In genomic region chr12:85987444-85987889, GRCm38 (mm10) we compare ENCODE assay signal across 25 mouse cellular contexts.
A peak's percentile ranks its signal among the peaks of the same experiment; 100 is the strongest.
DNase-seq lines count a peak whose midpoint lies in the region; ATAC-seq and TF ChIP-seq lines count a peak whose summit lies in the region.
"Had no signal": no experiment of that assay in that cellular context is flagged by ENCODE, and none has a peak within 500 bp of the region (broad histone marks: within the 10 kb centered on the region; RNA-seq: fewer than 3 reads in every experiment).

No protein-coding gene starts in this region.

- 50% methylated on average over 5 of the region's 5 CpGs for WGBS in forebrain, embryonic 13.5 days
- 88% methylated on average over 5 of the region's 5 CpGs for WGBS in forebrain, embryonic 10.5 days
- 55% methylated on average over 5 of the region's 5 CpGs for WGBS in hindbrain, embryonic 13.5 days
- 81% methylated on average over 5 of the region's 5 CpGs for WGBS in hindbrain, embryonic 11.5 days
- 51% methylated on average over 5 of the region's 5 CpGs for WGBS in midbrain, embryonic 15.5 days
- WGBS in midbrain, embryonic 13.5 days, result 53% methylated on average over 5 of the region's 5 CpGs
- 48% methylated on average over 5 of the region's 5 CpGs for WGBS in hindbrain, postnatal 0 days

- peak; percentile 33 for ATAC-seq in forebrain, embryonic 13.5 days
- no peak for ATAC-seq in hindbrain, embryonic 13.5 days (ENCODE audit: low FRiP score)
- no peak for ATAC-seq in hindbrain, embryonic 11.5 days (ENCODE audit: low FRiP score)
- no peak for ATAC-seq in midbrain, embryonic 15.5 days (replicated peaks)
- ATAC-seq in midbrain, embryonic 13.5 days, result no peak
- ATAC-seq in hindbrain, postnatal 0 days, result peak; percentile 47; the same call in 1 of the 2 replicates
- ATAC-seq: activated CD4-positive, CD25-positive, alpha-beta regulatory T cell, adult 4 months; intestine, embryonic 15.5 days had no signal

- H3K4me3 ChIP-seq in forebrain, embryonic 13.5 days, result no peak overlapping the region
- H3K4me3 ChIP-seq in forebrain, embryonic 10.5 days, result no peak overlapping the region
- no peak overlapping the region for H3K4me3 ChIP-seq in hindbrain, embryonic 13.5 days
- H3K4me3 ChIP-seq in hindbrain, embryonic 11.5 days (ENCODE audit: low read depth, low read length), result no peak overlapping the region
- H3K4me3 ChIP-seq in midbrain, embryonic 15.5 days, result no peak overlapping the region
- no peak overlapping the region for H3K4me3 ChIP-seq in midbrain, embryonic 13.5 days (replicated peaks)
- H3K4me3 ChIP-seq in hindbrain, postnatal 0 days (ENCODE audit: low read length), result no peak overlapping the region
- H3K4me3 ChIP-seq: erythroblast, embryonic 14.5 days; heart, embryonic 10.5 days; intestine, embryonic 15.5 days; limb, embryonic 10.5 days; limb, embryonic 15.5 days; neural tube, embryonic 12.5 days had no signal

- H3K36me3 ChIP-seq in forebrain, embryonic 13.5 days (ENCODE audit: poor library complexity, severe bottlenecking), result no peaks in the 10 kb centered on the region
- no peaks in the 10 kb centered on the region for H3K36me3 ChIP-seq in forebrain, embryonic 10.5 days (replicated peaks)
- H3K36me3 ChIP-seq in hindbrain, embryonic 13.5 days, result no peaks in the 10 kb centered on the region
- no peaks in the 10 kb centered on the region for H3K36me3 ChIP-seq in hindbrain, embryonic 11.5 days (ENCODE audit: control insufficient read depth, insufficient read depth, low read length)
- H3K36me3 ChIP-seq in midbrain, embryonic 15.5 days (replicated peaks), result no peaks in the 10 kb centered on the region
- H3K36me3 ChIP-seq in midbrain, embryonic 13.5 days, result no peaks in the 10 kb centered on the region
- no peaks in the 10 kb centered on the region for H3K36me3 ChIP-seq in hindbrain, postnatal 0 days (ENCODE audit: insufficient read depth, low read length)
- H3K36me3 ChIP-seq: intestine, embryonic 15.5 days; limb, embryonic 10.5 days; limb, embryonic 15.5 days; neural tube, embryonic 12.5 days had no signal

- no peak overlapping the region for H3K4me2 ChIP-seq in forebrain, embryonic 13.5 days
- H3K4me2 ChIP-seq in hindbrain, embryonic 13.5 days, result peak overlapping the region; percentile 17; the same call in 1 of the 2 replicates
- H3K4me2 ChIP-seq in hindbrain, embryonic 11.5 days (replicated peaks; ENCODE audit: low read depth, low read length), result no peak overlapping the region
- H3K4me2 ChIP-seq in midbrain, embryonic 15.5 days, result no peak overlapping the region
- no peak overlapping the region for H3K4me2 ChIP-seq in midbrain, embryonic 13.5 days (replicated peaks)
- H3K4me2 ChIP-seq in hindbrain, postnatal 0 days (ENCODE audit: low read depth, low read length), result peak overlapping the region; percentile 31; the same call in 1 of the 2 replicates
- H3K4me2 ChIP-seq: intestine, embryonic 15.5 days; limb, embryonic 15.5 days; midbrain, embryonic 11.5 days; neural tube, embryonic 12.5 days had no signal

- no peak overlapping the region for H3K9ac ChIP-seq in forebrain, embryonic 13.5 days
- H3K9ac ChIP-seq in hindbrain, embryonic 13.5 days, result no peak overlapping the region
- no peak overlapping the region for H3K9ac ChIP-seq in hindbrain, embryonic 11.5 days (ENCODE audit: low read depth, low read length)
- no peak overlapping the region for H3K9ac ChIP-seq in midbrain, embryonic 15.5 days
- H3K9ac ChIP-seq in midbrain, embryonic 13.5 days (replicated peaks), result no peak overlapping the region
- no peak overlapping the region for H3K9ac ChIP-seq in hindbrain, postnatal 0 days (replicated peaks; ENCODE audit: low read length)
- H3K9ac ChIP-seq: intestine, embryonic 15.5 days; limb, embryonic 15.5 days; liver, embryonic 14.5 days; neural tube, embryonic 12.5 days had no signal

- peaks cover 32% of the 10 kb centered on the region for H3K4me1 ChIP-seq in forebrain, embryonic 13.5 days
- H3K4me1 ChIP-seq in forebrain, embryonic 10.5 days, result peaks cover 4% of the 10 kb centered on the region; the same call in 1 of the 2 replicates
- H3K4me1 ChIP-seq in hindbrain, embryonic 13.5 days (replicated peaks), result peaks cover 27% of the 10 kb centered on the region
- no peaks in the 10 kb centered on the region for H3K4me1 ChIP-seq in hindbrain, embryonic 11.5 days (replicated peaks; ENCODE audit: control insufficient read depth, insufficient read depth, low read length)
- peaks cover 15% of the 10 kb centered on the region for H3K4me1 ChIP-seq in midbrain, embryonic 15.5 days
- peaks cover 31% of the 10 kb centered on the region for H3K4me1 ChIP-seq in midbrain, embryonic 13.5 days (replicated peaks)
- H3K4me1 ChIP-seq in hindbrain, postnatal 0 days (ENCODE audit: insufficient read depth, low read length), result peaks cover 18% of the 10 kb centered on the region
- H3K4me1 ChIP-seq: intestine, embryonic 15.5 days had no signal

- peak overlapping the region; percentile 10; the same call in 1 of the 2 replicates for H3K27ac ChIP-seq in forebrain, embryonic 13.5 days
- H3K27ac ChIP-seq in forebrain, embryonic 10.5 days, result no peak overlapping the region
- 0 out of 2 replicates have a peak overlapping the region, but pooled peaks have one; percentile 64 for H3K27ac ChIP-seq in hindbrain, embryonic 13.5 days
- H3K27ac ChIP-seq in hindbrain, embryonic 11.5 days (ENCODE audit: low read depth, low read length), result no peak overlapping the region
- H3K27ac ChIP-seq in midbrain, embryonic 15.5 days, result 0 out of 2 replicates have a peak overlapping the region, but pooled peaks have one; percentile 24
- no peak overlapping the region for H3K27ac ChIP-seq in midbrain, embryonic 13.5 days
- H3K27ac ChIP-seq in hindbrain, postnatal 0 days, result no peak overlapping the region
- H3K27ac ChIP-seq: heart, embryonic 10.5 days; intestine, embryonic 15.5 days; limb, embryonic 10.5 days; limb, embryonic 15.5 days; liver, embryonic 14.5 days; neural tube, embryonic 12.5 days had no signal

- no peaks in the 10 kb centered on the region for H3K27me3 ChIP-seq in forebrain, embryonic 13.5 days
- no peaks in the 10 kb centered on the region for H3K27me3 ChIP-seq in forebrain, embryonic 10.5 days (ENCODE audit: poor library complexity, severe bottlenecking)
- no peaks in the 10 kb centered on the region for H3K27me3 ChIP-seq in hindbrain, embryonic 13.5 days
- H3K27me3 ChIP-seq in hindbrain, embryonic 11.5 days (ENCODE audit: control insufficient read depth, insufficient read depth, low read length), result no peaks in the 10 kb centered on the region
- no peaks in the 10 kb centered on the region for H3K27me3 ChIP-seq in midbrain, embryonic 15.5 days (replicated peaks)
- H3K27me3 ChIP-seq in midbrain, embryonic 13.5 days, result no peaks in the 10 kb centered on the region
- H3K27me3 ChIP-seq in hindbrain, postnatal 0 days (ENCODE audit: insufficient read depth, low read length), result no peaks in the 10 kb centered on the region
- H3K27me3 ChIP-seq: CH12.LX; intestine, embryonic 15.5 days; limb, embryonic 15.5 days; neural tube, embryonic 12.5 days had no signal

- no peak for TF ChIP-seq CTCF in hindbrain, postnatal 0 days (IDR thresholded peaks at IDR 0.05; ENCODE audit: low read depth)

- DNase-seq in forebrain, embryonic 10.5 days (ENCODE audit: extremely low spot score, low spot score), result no peak
- no peak for DNase-seq in hindbrain, embryonic 11.5 days (ENCODE audit: low spot score)
- peak; percentile 50 for DNase-seq in hindbrain, postnatal 0 days (ENCODE audit: low spot score)
- DNase-seq in lung, postnatal 25 days (ENCODE audit: low spot score), result no peak
- DNase-seq: adrenal gland, postnatal 36 days; gastrocnemius, postnatal 14 days; kidney, adult 2 months; kidney, postnatal 4 days; lung, adult 2 months; lung, postnatal 10 days; thymus, postnatal 4 days had no signal

- no peaks in the 10 kb centered on the region for H3K9me3 ChIP-seq in forebrain, embryonic 13.5 days (replicated peaks)
- H3K9me3 ChIP-seq in forebrain, embryonic 10.5 days, result no peaks in the 10 kb centered on the region
- no peaks in the 10 kb centered on the region for H3K9me3 ChIP-seq in hindbrain, embryonic 13.5 days
- H3K9me3 ChIP-seq in hindbrain, embryonic 11.5 days (ENCODE audit: control insufficient read depth, low read length), result no peaks in the 10 kb centered on the region
- H3K9me3 ChIP-seq in midbrain, embryonic 15.5 days, result no peaks in the 10 kb centered on the region
- no peaks in the 10 kb centered on the region for H3K9me3 ChIP-seq in midbrain, embryonic 13.5 days
- H3K9me3 ChIP-seq in hindbrain, postnatal 0 days (ENCODE audit: low read length), result no peaks in the 10 kb centered on the region
- H3K9me3 ChIP-seq: heart, embryonic 10.5 days; intestine, embryonic 15.5 days; limb, embryonic 10.5 days; limb, embryonic 15.5 days; neural tube, embryonic 12.5 days had no signal

Comparison
In these comparisons a context has a peak if more than half of its experiments do, and no peak if none do; other contexts are left out.
1. ATAC-seq: peak in forebrain, embryonic 13.5 days (single experiment) and hindbrain, postnatal 0 days (single experiment); none in hindbrain, embryonic 13.5 days (single experiment), hindbrain, embryonic 11.5 days (single experiment), midbrain, embryonic 15.5 days (single experiment) and midbrain, embryonic 13.5 days (single experiment).
2. H3K27ac ChIP-seq: peak in forebrain, embryonic 13.5 days (single experiment), hindbrain, embryonic 13.5 days (single experiment) and midbrain, embryonic 15.5 days (single experiment); none in forebrain, embryonic 10.5 days (single experiment), hindbrain, embryonic 11.5 days (single experiment), midbrain, embryonic 13.5 days (single experiment) and hindbrain, postnatal 0 days (single experiment).
3. H3K4me2 ChIP-seq: peak in hindbrain, embryonic 13.5 days (single experiment) and hindbrain, postnatal 0 days (single experiment); none in forebrain, embryonic 13.5 days (single experiment), hindbrain, embryonic 11.5 days (single experiment), midbrain, embryonic 15.5 days (single experiment) and midbrain, embryonic 13.5 days (single experiment).